Mouse (Mus musculus): ENCODE measurements at regions not wholly inside any gene's neighbourhood (a gene's known extent, or its start where the extent isn't known, plus 50 kb on each side); places are given as distances from the start of the nearest gene placed in this dataset.

- intact Hi-C loops (cut with DNase I) = no loop called here
- WGBS = 52% methylated on average over 3 of the region's 3 CpGs
Observed at GRCm38 (mm10) chr4:21170734-21171133, 515.0 kb downstream of the Prdm13 start.

DNA sequence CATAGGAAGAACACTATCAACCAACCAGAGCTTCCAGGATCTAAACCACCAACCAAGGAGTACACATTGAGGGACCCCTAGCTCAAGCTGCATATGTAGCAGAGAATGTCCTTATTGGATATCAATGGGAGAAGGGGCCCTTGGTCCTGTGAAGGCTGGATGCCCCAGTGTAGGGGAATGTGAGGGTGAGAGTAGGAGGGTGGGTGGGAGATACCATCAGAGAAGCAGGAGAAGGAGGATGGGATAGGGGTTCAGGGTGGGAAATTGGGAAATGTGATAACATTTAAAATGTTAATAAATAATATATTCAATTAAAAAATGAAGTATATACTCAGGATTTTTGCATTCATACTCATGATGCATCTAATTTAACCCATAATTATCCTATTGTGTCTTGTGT lies 523.6 kb downstream of the Prdm13 start:
- Histone ChIP-seq H3K27me3 (ENCODE audit: control insufficient read depth, insufficient read depth, low read length) (no peaks in the 10 kb centered on the region), H3K4me1 (ENCODE audit: control insufficient read depth, insufficient read depth, low read length) (no peaks in the 10 kb centered on the region), H3K79me2 (replicated peaks; ENCODE audit: control insufficient read depth, insufficient read depth, low read length) (no peaks in the 10 kb centered on the region), H3K9ac (ENCODE audit: low read depth, low read length) (no peak overlapping the region), H3K4me3 (no peak overlapping the region), H3K36me3 (ENCODE audit: control insufficient read depth, insufficient read depth, low read length) (no peaks in the 10 kb centered on the region), H3K27ac (no peak overlapping the region)
- no peak for DNase-seq
- intact Hi-C loops (cut with DNase I) = no loop called here
- no peak for TF ChIP-seq CTCF (IDR thresholded peaks at IDR 0.05)
- TF ChIP-seq POLR2A (IDR thresholded peaks at IDR 0.05; ENCODE audit: insufficient read depth, low read depth, low read length) = no peak
- no peak for TF ChIP-seq EP300 (IDR thresholded peaks at IDR 0.05; ENCODE audit: insufficient read depth, low read depth, low read length)

More at GRCm38 (mm10) chr4:21170734-21171133, 515.0 kb downstream of the Prdm13 start:
- Histone ChIP-seq H3K79me2 (replicated peaks; ENCODE audit: control insufficient read depth, insufficient read depth, low read length) (no peaks in the 10 kb centered on the region), H3K9ac (ENCODE audit: low read depth, low read length) (no peak overlapping the region), H3K36me3 (ENCODE audit: control insufficient read depth, insufficient read depth, low read length) (no peaks in the 10 kb centered on the region), H3K27ac (no peak overlapping the region), H3K4me1 (ENCODE audit: control insufficient read depth, insufficient read depth, low read length) (no peaks in the 10 kb centered on the region), H3K27me3 (ENCODE audit: control insufficient read depth, insufficient read depth, low read length) (no peaks in the 10 kb centered on the region), H3K4me3 (no peak overlapping the region)
- no peak for DNase-seq
- TF ChIP-seq EP300 (IDR thresholded peaks at IDR 0.05; ENCODE audit: insufficient read depth, low read depth, low read length) (no peak), CTCF (IDR thresholded peaks at IDR 0.05) (no peak), POLR2A (IDR thresholded peaks at IDR 0.05; ENCODE audit: insufficient read depth, low read depth, low read length) (no peak)

DNA sequence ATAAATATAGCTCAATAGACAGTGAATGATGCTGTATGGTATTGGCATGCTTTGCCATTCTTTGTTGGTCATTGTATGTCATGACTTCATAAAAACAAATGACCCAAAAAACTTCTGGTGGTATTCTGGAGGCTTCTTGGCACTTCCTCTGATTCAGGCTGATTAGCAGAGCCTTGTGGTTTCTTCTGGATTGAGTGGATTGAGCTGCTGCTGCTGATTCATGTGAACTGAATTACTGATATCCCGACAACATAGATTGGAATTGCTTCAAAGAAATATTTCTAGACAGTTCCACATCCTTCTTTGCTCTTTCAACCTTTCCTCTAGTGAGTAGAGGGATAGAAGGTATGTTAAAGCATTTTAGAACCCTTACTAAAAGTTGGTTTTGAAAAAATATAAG lies 559.9 kb downstream of the Prdm13 start:
- H3K4me3 ChIP-seq = no peak overlapping the region
- no peaks in the 10 kb centered on the region for H3K27me3 ChIP-seq (ENCODE audit: control insufficient read depth, insufficient read depth, low read length)
- H3K27ac ChIP-seq = no peak overlapping the region
- intact Hi-C loops (cut with DNase I) = no loop called here
- H3K4me1 ChIP-seq (ENCODE audit: control insufficient read depth, insufficient read depth, low read length) = no peaks in the 10 kb centered on the region
- no peak for DNase-seq
- no peak overlapping the region for H3K9ac ChIP-seq (ENCODE audit: low read depth, low read length)
- no peaks in the 10 kb centered on the region for H3K36me3 ChIP-seq (ENCODE audit: control insufficient read depth, insufficient read depth, low read length)
- TF ChIP-seq POLR2A (IDR thresholded peaks at IDR 0.05; ENCODE audit: insufficient read depth, low read depth, low read length) (no peak), CTCF (IDR thresholded peaks at IDR 0.05) (no peak), EP300 (IDR thresholded peaks at IDR 0.05; ENCODE audit: insufficient read depth, low read depth, low read length) (no peak)
- no peaks in the 10 kb centered on the region for H3K79me2 ChIP-seq (replicated peaks; ENCODE audit: control insufficient read depth, insufficient read depth, low read length)
- 81% methylated on average over 1 of the region's 1 CpGs for WGBS

GRCm38 (mm10) chr4:21095741-21096140 lies 590.0 kb downstream of the Prdm13 start:
- WGBS = 76% methylated on average over 1 of the region's 1 CpGs
- Histone ChIP-seq H3K79me2 (replicated peaks; ENCODE audit: control insufficient read depth, insufficient read depth, low read length) (no peaks in the 10 kb centered on the region), H3K36me3 (ENCODE audit: control insufficient read depth, insufficient read depth, low read length) (no peaks in the 10 kb centered on the region), H3K27me3 (ENCODE audit: control insufficient read depth, insufficient read depth, low read length) (no peaks in the 10 kb centered on the region), H3K9ac (ENCODE audit: low read depth, low read length) (no peak overlapping the region), H3K4me3 (no peak overlapping the region), H3K4me1 (ENCODE audit: control insufficient read depth, insufficient read depth, low read length) (no peaks in the 10 kb centered on the region), H3K27ac (no peak overlapping the region)
- intact Hi-C loops (cut with DNase I) = no loop called here
- TF ChIP-seq CTCF (IDR thresholded peaks at IDR 0.05) = no peak
- no peak for TF ChIP-seq POLR2A (IDR thresholded peaks at IDR 0.05; ENCODE audit: insufficient read depth, low read depth, low read length)
- TF ChIP-seq EP300 (IDR thresholded peaks at IDR 0.05; ENCODE audit: insufficient read depth, low read depth, low read length) = no peak
- DNase-seq = no peak

- intact Hi-C loops (cut with DNase I) = no loop called here
- H3K27me3 ChIP-seq (ENCODE audit: control insufficient read depth, insufficient read depth, low read length) = no peaks in the 10 kb centered on the region
- H3K36me3 ChIP-seq (ENCODE audit: control insufficient read depth, insufficient read depth, low read length) = no peaks in the 10 kb centered on the region
- no peaks in the 10 kb centered on the region for H3K79me2 ChIP-seq (replicated peaks; ENCODE audit: control insufficient read depth, insufficient read depth, low read length)
- no peak overlapping the region for H3K27ac ChIP-seq
- WGBS = 80% methylated on average over 3 of the region's 3 CpGs
- H3K9ac ChIP-seq (ENCODE audit: low read depth, low read length) = no peak overlapping the region
- TF ChIP-seq CTCF (IDR thresholded peaks at IDR 0.05) (no peak), EP300 (IDR thresholded peaks at IDR 0.05; ENCODE audit: insufficient read depth, low read depth, low read length) (no peak), POLR2A (IDR thresholded peaks at IDR 0.05; ENCODE audit: insufficient read depth, low read depth, low read length) (no peak)
- H3K4me3 ChIP-seq = no peak overlapping the region
- DNase-seq = no peak
- H3K4me1 ChIP-seq (ENCODE audit: control insufficient read depth, insufficient read depth, low read length) = no peaks in the 10 kb centered on the region
Observed at GRCm38 (mm10) chr4:21070198-21070785, 615.5 kb downstream of the Prdm13 start.
